Mouse (Mus musculus): ENCODE measurements around the gene Gas6.

Gene Gas6

DNA sequence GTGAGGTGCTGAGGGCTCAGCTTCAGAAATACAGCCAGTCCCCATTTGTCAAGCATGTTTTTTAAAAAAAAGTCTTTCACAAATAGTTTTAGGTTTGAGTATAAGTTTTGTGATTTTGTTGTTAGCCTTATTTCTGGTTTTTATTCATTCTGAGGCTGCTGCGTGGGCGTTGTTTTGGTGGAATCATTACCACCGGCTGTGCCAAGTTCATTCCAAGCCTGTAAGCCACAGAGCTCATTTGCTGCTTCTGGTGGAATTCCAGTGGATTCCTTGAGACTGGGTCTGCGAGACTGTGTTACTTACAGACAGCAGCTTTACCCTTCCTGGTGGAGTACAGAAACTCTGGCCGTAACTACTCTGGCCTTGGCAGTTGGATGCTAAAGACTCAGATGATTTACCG lies 47.8 kb downstream of the Gas6 start:
- no peak for TF ChIP-seq CTCF (conservative IDR thresholded peaks at IDR 0.05; ENCODE audit: low read length)
- no peak for TF ChIP-seq NANOG (IDR thresholded peaks at IDR 0.05; ENCODE audit: borderline replicate concordance, low read length)
- no peak for TF ChIP-seq POU5F1 (IDR thresholded peaks at IDR 0.05; ENCODE audit: borderline replicate concordance, low read length)
- Histone ChIP-seq H3K27me3 (ENCODE audit: insufficient read depth, low read length) (0 out of 2 replicates have a peak, but pooled peaks cover 4% of the 10 kb centered on the region), H3K4me3 (replicated peaks; ENCODE audit: low read length) (no peak overlapping the region), H3K9me3 (ENCODE audit: low read length) (0 out of 2 replicates have a peak, but pooled peaks cover 3% of the 10 kb centered on the region), H3K36me3 (ENCODE audit: insufficient read depth, low read length) (no peaks in the 10 kb centered on the region), H3K4me1 (replicated peaks; ENCODE audit: low read depth, low read length) (no peaks in the 10 kb centered on the region)

DNA sequence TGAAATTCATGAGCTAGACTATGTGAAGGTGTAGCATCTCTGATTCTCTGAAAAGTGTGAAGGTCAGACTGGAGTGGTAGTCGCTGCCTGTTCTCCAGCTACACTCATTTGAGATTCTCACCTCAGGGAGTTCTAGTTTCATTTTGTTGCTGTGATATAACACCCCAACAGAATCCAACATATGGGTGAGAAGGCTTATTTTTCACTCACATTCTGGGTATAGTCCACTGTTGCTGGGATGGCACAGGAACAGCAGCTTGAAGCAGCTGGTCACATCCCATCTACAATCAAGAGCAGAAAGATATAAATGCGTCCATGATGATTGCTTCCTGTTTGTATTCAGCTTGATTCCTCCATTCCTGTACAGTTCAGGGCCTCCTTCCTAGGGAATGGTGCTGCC lies 52.1 kb downstream of the Gas6 start:
- Histone ChIP-seq H3K9me3 (ENCODE audit: low read length) (peaks cover 17% of the 10 kb centered on the region; the same call in 1 of the 2 replicates), H3K4me3 (replicated peaks; ENCODE audit: low read length) (no peak overlapping the region), H3K4me1 (replicated peaks; ENCODE audit: low read depth, low read length) (no peaks in the 10 kb centered on the region), H3K27me3 (ENCODE audit: insufficient read depth, low read length) (no peaks in the 10 kb centered on the region), H3K36me3 (ENCODE audit: insufficient read depth, low read length) (no peaks in the 10 kb centered on the region)
- TF ChIP-seq CTCF (conservative IDR thresholded peaks at IDR 0.05; ENCODE audit: low read length): no peak
- no peak for TF ChIP-seq NANOG (IDR thresholded peaks at IDR 0.05; ENCODE audit: borderline replicate concordance, low read length)
- no peak for TF ChIP-seq POU5F1 (IDR thresholded peaks at IDR 0.05; ENCODE audit: borderline replicate concordance, low read length)

DNA sequence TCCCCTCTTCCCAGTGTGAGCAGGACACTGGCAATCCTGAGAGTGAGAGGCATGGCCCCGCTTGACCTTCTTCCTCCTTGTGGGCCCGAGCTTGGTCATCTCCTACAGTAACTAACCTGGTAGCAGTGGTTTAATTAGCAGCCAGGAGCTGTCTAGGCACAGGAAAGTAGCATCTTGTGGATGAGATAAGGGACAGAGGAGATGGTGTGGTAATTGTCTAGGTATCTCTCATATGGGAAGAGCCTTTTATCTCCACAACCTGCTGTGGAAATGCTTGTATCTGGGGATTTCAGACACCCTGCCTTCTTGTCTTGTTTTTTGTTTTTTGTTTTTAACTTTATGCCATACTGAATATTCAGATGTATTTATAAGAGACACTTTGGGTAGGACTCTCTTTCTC lies 56.8 kb downstream of the Gas6 start:
- no peak overlapping the region for H3K4me3 ChIP-seq (replicated peaks; ENCODE audit: low read length)
- TF ChIP-seq POU5F1 (IDR thresholded peaks at IDR 0.05; ENCODE audit: borderline replicate concordance, low read length): no peak
- no peak for TF ChIP-seq NANOG (IDR thresholded peaks at IDR 0.05; ENCODE audit: borderline replicate concordance, low read length)
- no peak for TF ChIP-seq CTCF (conservative IDR thresholded peaks at IDR 0.05; ENCODE audit: low read length)
- H3K9me3 ChIP-seq (ENCODE audit: low read length): peaks cover 17% of the 10 kb centered on the region; the same call in 1 of the 2 replicates
- H3K27me3 ChIP-seq (ENCODE audit: insufficient read depth, low read length): peaks cover 12% of the 10 kb centered on the region; the same call in 1 of the 2 replicates
- H3K36me3 ChIP-seq (ENCODE audit: insufficient read depth, low read length): no peaks in the 10 kb centered on the region
- peaks cover 26% of the 10 kb centered on the region for H3K4me1 ChIP-seq (replicated peaks; ENCODE audit: low read depth, low read length)

DNA sequence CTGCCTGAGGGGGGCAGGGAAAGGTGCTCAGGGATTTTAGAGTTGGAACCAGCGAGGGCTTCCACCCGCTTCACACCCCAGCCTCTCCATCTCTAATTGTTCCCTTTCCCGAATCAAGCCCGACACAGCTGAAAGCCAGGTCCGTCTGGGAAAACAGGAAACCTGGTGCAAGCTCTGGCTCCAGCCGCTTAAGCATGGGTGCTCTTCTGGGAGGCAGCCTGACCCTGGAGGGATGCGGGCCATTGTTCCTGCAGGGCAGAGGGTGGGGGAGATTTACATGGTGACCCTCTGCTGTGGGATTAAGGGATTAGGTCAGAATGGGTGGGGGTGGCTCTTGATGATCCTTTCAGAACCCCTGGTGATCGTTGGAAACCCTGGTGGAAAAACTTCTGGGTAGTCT lies 58.2 kb downstream of the Gas6 start:
- Histone ChIP-seq H3K9me3 (ENCODE audit: low read length) (peaks cover 19% of the 10 kb centered on the region; the same call in 1 of the 2 replicates), H3K4me1 (replicated peaks; ENCODE audit: low read depth, low read length) (peaks cover 26% of the 10 kb centered on the region), H3K27me3 (ENCODE audit: insufficient read depth, low read length) (peaks cover 12% of the 10 kb centered on the region; the same call in 1 of the 2 replicates), H3K4me3 (replicated peaks; ENCODE audit: low read length) (no peak overlapping the region), H3K36me3 (ENCODE audit: insufficient read depth, low read length) (no peaks in the 10 kb centered on the region)
- TF ChIP-seq POU5F1 (IDR thresholded peaks at IDR 0.05; ENCODE audit: borderline replicate concordance, low read length): no peak
- no peak for TF ChIP-seq NANOG (IDR thresholded peaks at IDR 0.05; ENCODE audit: borderline replicate concordance, low read length)

DNA sequence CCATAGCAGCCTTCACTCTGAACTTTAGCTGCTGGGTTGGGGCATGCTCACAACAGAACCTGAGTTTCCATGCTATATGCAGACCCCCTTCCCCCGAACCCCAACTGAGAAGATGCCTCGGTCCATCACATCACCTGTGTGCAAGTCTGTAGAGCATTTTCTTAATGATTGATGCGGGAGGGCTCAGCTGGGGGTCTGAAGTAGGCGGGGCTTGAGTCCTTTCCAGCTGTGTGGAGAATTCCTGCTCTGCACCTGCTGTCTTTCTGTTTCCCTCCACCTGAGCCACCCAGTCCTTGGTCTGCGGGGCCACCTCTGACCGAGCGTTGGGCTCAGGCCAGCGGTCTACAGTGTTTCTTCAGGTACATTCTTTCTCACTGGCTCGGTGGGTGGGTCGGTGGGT lies 59.4 kb downstream of the Gas6 start, which contains the start of gene Tmem255b:
Gene Tmem255b, plus strand, starts transcription at position 301 of the 400 bp plus-strand sequence.
- no peaks in the 10 kb centered on the region for H3K36me3 ChIP-seq (ENCODE audit: insufficient read depth, low read length)
- peaks cover 12% of the 10 kb centered on the region; the same call in 1 of the 2 replicates for H3K27me3 ChIP-seq (ENCODE audit: insufficient read depth, low read length)
- H3K4me3 ChIP-seq (replicated peaks; ENCODE audit: low read length): peak within 1 kb of the TSS; percentile 37; the same call in 1 of the 2 replicates
- peaks cover 7% of the 10 kb centered on the region; the same call in 1 of the 2 replicates for H3K9me3 ChIP-seq (ENCODE audit: low read length)
- peaks cover 26% of the 10 kb centered on the region for H3K4me1 ChIP-seq (replicated peaks; ENCODE audit: low read depth, low read length)
- TF ChIP-seq CTCF (conservative IDR thresholded peaks at IDR 0.05; ENCODE audit: low read length): no peak
- TF ChIP-seq NANOG (IDR thresholded peaks at IDR 0.05; ENCODE audit: borderline replicate concordance, low read length): no peak
- TF ChIP-seq POU5F1 (IDR thresholded peaks at IDR 0.05; ENCODE audit: borderline replicate concordance, low read length): no peak

DNA sequence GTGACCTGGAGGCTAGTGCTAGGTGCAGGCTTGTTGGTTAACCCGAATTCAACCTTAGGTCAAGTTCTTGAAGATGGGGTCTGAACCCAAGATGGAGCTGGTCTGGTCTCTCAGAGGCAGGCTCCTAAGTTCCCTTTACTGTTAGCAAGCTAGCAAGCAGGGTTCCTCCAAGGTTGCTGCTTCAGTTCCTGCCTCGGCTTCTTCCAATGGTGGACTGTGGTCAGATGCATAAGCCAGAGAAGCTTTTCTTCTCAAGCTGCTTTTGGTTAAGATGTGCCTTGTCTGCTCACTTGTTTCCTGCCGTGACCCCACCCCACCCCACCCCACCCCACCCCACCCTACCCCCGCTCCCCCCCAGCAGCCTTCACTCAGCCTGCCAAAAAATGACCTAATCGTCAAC lies 61.2 kb downstream of the Gas6 start:
- peaks cover 26% of the 10 kb centered on the region for H3K4me1 ChIP-seq (replicated peaks; ENCODE audit: low read depth, low read length)
- H3K27me3 ChIP-seq (ENCODE audit: insufficient read depth, low read length): peaks cover 12% of the 10 kb centered on the region; the same call in 1 of the 2 replicates
- TF ChIP-seq POU5F1 (IDR thresholded peaks at IDR 0.05; ENCODE audit: borderline replicate concordance, low read length): no peak
- TF ChIP-seq CTCF (conservative IDR thresholded peaks at IDR 0.05; ENCODE audit: low read length): no peak
- no peak for TF ChIP-seq NANOG (IDR thresholded peaks at IDR 0.05; ENCODE audit: borderline replicate concordance, low read length)
- no peaks in the 10 kb centered on the region for H3K36me3 ChIP-seq (ENCODE audit: insufficient read depth, low read length)
- H3K4me3 ChIP-seq (replicated peaks; ENCODE audit: low read length): no peak overlapping the region
- peaks cover 5% of the 10 kb centered on the region; the same call in 1 of the 2 replicates for H3K9me3 ChIP-seq (ENCODE audit: low read length)

DNA sequence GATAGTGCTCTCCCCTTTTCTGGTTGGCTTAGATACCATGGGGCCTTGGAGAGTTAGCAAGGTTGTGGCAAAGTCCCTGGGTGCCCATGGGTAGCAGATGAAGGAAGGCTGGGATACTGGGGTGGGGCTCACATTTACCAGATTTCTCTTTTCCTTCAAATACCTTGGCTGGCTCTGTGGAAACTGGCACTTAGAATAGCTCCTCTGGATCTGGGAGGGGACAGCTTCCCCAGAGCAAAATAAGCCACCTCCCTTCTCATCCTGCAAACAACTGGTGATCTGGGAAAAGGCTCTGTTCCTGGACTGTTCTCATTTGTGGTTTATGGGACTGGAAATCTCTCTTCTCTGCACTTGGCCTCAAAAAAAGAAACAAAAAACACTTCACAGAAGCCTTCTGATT lies 63.4 kb downstream of the Gas6 start:
- peaks cover 23% of the 10 kb centered on the region for H3K4me1 ChIP-seq (replicated peaks; ENCODE audit: low read depth, low read length)
- H3K27me3 ChIP-seq (ENCODE audit: insufficient read depth, low read length): peaks cover 7% of the 10 kb centered on the region; the same call in 1 of the 2 replicates
- no peaks in the 10 kb centered on the region for H3K36me3 ChIP-seq (ENCODE audit: insufficient read depth, low read length)
- no peak overlapping the region for H3K4me3 ChIP-seq (replicated peaks; ENCODE audit: low read length)
- TF ChIP-seq NANOG (IDR thresholded peaks at IDR 0.05; ENCODE audit: borderline replicate concordance, low read length) (no peak), POU5F1 (IDR thresholded peaks at IDR 0.05; ENCODE audit: borderline replicate concordance, low read length) (no peak), CTCF (conservative IDR thresholded peaks at IDR 0.05; ENCODE audit: low read length) (no peak)
- H3K9me3 ChIP-seq (ENCODE audit: low read length): peaks cover 5% of the 10 kb centered on the region; the same call in 1 of the 2 replicates

DNA sequence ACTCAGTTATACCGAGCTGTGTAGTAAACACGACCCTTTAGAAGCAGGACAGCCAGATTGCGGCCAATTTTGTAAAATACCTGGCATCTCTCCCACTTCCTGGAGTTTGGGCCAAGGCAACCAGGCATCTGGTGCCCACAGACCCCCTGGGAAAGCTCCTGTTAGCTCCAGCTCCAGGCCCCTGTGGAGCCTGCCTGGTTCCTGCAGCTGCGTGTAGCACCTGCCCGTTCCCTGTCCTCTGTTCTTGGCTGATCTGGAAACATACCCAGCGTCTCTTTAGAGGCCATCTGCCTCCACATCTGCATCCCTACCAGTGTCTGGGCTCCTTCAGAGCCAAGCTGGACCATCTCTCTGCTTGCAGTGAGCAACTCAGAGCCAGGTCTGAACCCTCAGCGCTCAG lies 63.9 kb downstream of the Gas6 start:
- peaks cover 19% of the 10 kb centered on the region for H3K4me1 ChIP-seq (replicated peaks; ENCODE audit: low read depth, low read length)
- TF ChIP-seq POU5F1 (IDR thresholded peaks at IDR 0.05; ENCODE audit: borderline replicate concordance, low read length) (no peak), NANOG (IDR thresholded peaks at IDR 0.05; ENCODE audit: borderline replicate concordance, low read length) (no peak), CTCF (conservative IDR thresholded peaks at IDR 0.05; ENCODE audit: low read length) (no peak)
- no peaks in the 10 kb centered on the region for H3K36me3 ChIP-seq (ENCODE audit: insufficient read depth, low read length)
- H3K4me3 ChIP-seq (replicated peaks; ENCODE audit: low read length): no peak overlapping the region
- peaks cover 5% of the 10 kb centered on the region; the same call in 1 of the 2 replicates for H3K9me3 ChIP-seq (ENCODE audit: low read length)
- peaks cover 7% of the 10 kb centered on the region; the same call in 1 of the 2 replicates for H3K27me3 ChIP-seq (ENCODE audit: insufficient read depth, low read length)

DNA sequence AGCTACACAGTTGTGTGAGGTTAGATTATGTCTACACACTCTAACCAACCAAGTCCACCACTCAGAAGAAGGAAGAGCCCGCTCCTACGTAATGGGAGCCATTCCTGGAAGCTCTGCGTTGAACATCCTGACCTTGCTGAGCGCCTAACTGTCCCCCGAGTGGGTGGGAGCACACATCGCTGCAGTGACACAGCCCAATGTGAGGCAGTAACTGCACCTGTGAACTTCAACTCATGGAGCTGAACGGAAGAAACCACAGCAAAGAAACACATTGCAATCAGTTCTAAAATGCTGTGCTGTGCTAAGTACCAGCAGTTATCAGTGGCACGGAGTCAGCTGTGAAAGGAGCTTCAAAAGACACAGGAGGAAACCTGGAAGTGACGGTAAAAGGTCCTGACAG lies 66.1 kb downstream of the Gas6 start:
- peaks cover 6% of the 10 kb centered on the region; the same call in 1 of the 2 replicates for H3K4me1 ChIP-seq (replicated peaks; ENCODE audit: low read depth, low read length)
- TF ChIP-seq CTCF (conservative IDR thresholded peaks at IDR 0.05; ENCODE audit: low read length): no peak
- no peak for TF ChIP-seq NANOG (IDR thresholded peaks at IDR 0.05; ENCODE audit: borderline replicate concordance, low read length)
- no peak for TF ChIP-seq POU5F1 (IDR thresholded peaks at IDR 0.05; ENCODE audit: borderline replicate concordance, low read length)

More for the DNA sequence above, 66.1 kb downstream of the Gas6 start:
- H3K36me3 ChIP-seq (ENCODE audit: insufficient read depth, low read length): no peaks in the 10 kb centered on the region
- H3K4me3 ChIP-seq (replicated peaks; ENCODE audit: low read length): no peak overlapping the region
- H3K27me3 ChIP-seq (ENCODE audit: insufficient read depth, low read length): peaks cover 4% of the 10 kb centered on the region; the same call in 1 of the 2 replicates
- H3K9me3 ChIP-seq (ENCODE audit: low read length): peaks cover 5% of the 10 kb centered on the region; the same call in 1 of the 2 replicates
